Mouse (Mus musculus): ENCODE results near the gene Tceal1. TPM values are rescaled to one million over a fixed set of nuclear protein-coding genes. Genes with fewer than 3 reads are reported as not detected.
A peak's percentile ranks its signal among the peaks of the same experiment; 100 is the strongest.

Tceal1 gene
- polyA plus RNA-seq, 1 experiment: 0.09 TPM

- Histone ChIP-seq H3K36me3 (ENCODE audit: control insufficient read depth, insufficient read depth, low read length) (peaks cover 2% of the 10 kb centered on the region; the same call in 1 of the 2 replicates), H3K4me3 (ENCODE audit: low read depth, low read length) (peak overlapping the region; percentile 100), H3K27ac (ENCODE audit: insufficient read depth, low read depth, low read length) (peak overlapping the region; percentile 99), H3K27me3 (ENCODE audit: control insufficient read depth, insufficient read depth, low read length) (no peaks in the 10 kb centered on the region), H3K4me1 (ENCODE audit: control insufficient read depth, insufficient read depth, insufficient read length, low read length) (peaks cover 2% of the 10 kb centered on the region; the same call in 1 of the 2 replicates)
- TF ChIP-seq POLR2A (IDR thresholded peaks at IDR 0.05; ENCODE audit: low read depth, low read length): peak; percentile 74
- TF ChIP-seq CTCF (IDR thresholded peaks at IDR 0.05; ENCODE audit: extremely low read depth, insufficient read length, insufficient replicate concordance, low read depth, low read length): no peak
- whole genome bisulfite sequencing: 18% methylated on average over 39 of the region's 39 CpGs
Measured at GRCm38 (mm10) chrX:136740791-136741650, 33.2 kb downstream of the Tceal1 start.

- Histone ChIP-seq H3K27ac (ENCODE audit: insufficient read depth, low read depth, low read length) (peak overlapping the region; percentile 99), H3K27me3 (ENCODE audit: control insufficient read depth, insufficient read depth, low read length) (no peaks in the 10 kb centered on the region), H3K36me3 (ENCODE audit: control insufficient read depth, insufficient read depth, low read length) (peaks cover 2% of the 10 kb centered on the region; the same call in 1 of the 2 replicates), H3K4me3 (ENCODE audit: low read depth, low read length) (peak overlapping the region; percentile 100), H3K4me1 (ENCODE audit: control insufficient read depth, insufficient read depth, insufficient read length, low read length) (peaks cover 2% of the 10 kb centered on the region; the same call in 1 of the 2 replicates)
- 14% methylated on average over 46 of the region's 46 CpGs for WGBS
- no peak for TF ChIP-seq CTCF (IDR thresholded peaks at IDR 0.05; ENCODE audit: extremely low read depth, insufficient read length, insufficient replicate concordance, low read depth, low read length)
- 0 out of 2 replicates have a peak, but pooled peaks have one; percentile 27 for TF ChIP-seq POLR2A (IDR thresholded peaks at IDR 0.05; ENCODE audit: low read depth, low read length)
Measured at GRCm38 (mm10) chrX:136741651-136742201, 33.9 kb downstream of the Tceal1 start.

GRCm38 (mm10) chrX:136742241-136742640 is 34.5 kb downstream of the Tceal1 start:
- WGBS: 16% methylated on average over 10 of the region's 10 CpGs
- H3K27me3 ChIP-seq (ENCODE audit: control insufficient read depth, insufficient read depth, low read length): no peaks in the 10 kb centered on the region

GRCm38 (mm10) chrX:136742661-136743103 is 34.9 kb downstream of the Tceal1 start:
- Histone ChIP-seq H3K4me1 (ENCODE audit: control insufficient read depth, insufficient read depth, insufficient read length, low read length) (peaks cover 2% of the 10 kb centered on the region; the same call in 1 of the 2 replicates), H3K4me3 (ENCODE audit: low read depth, low read length) (peak overlapping the region; percentile 100), H3K36me3 (ENCODE audit: control insufficient read depth, insufficient read depth, low read length) (peaks cover 3% of the 10 kb centered on the region), H3K27me3 (ENCODE audit: control insufficient read depth, insufficient read depth, low read length) (no peaks in the 10 kb centered on the region), H3K27ac (ENCODE audit: insufficient read depth, low read depth, low read length) (peak overlapping the region; percentile 99)
- 10% methylated on average over 5 of the region's 5 CpGs for WGBS
- no peak for TF ChIP-seq CTCF (IDR thresholded peaks at IDR 0.05; ENCODE audit: extremely low read depth, insufficient read length, insufficient replicate concordance, low read depth, low read length)
- TF ChIP-seq POLR2A (IDR thresholded peaks at IDR 0.05; ENCODE audit: low read depth, low read length): no peak

More at GRCm38 (mm10) chrX:136742241-136742640, 34.5 kb downstream of the Tceal1 start:
- Histone ChIP-seq H3K27ac (ENCODE audit: insufficient read depth, low read depth, low read length) (peak overlapping the region; percentile 99), H3K36me3 (ENCODE audit: control insufficient read depth, insufficient read depth, low read length) (peaks cover 2% of the 10 kb centered on the region; the same call in 1 of the 2 replicates), H3K4me1 (ENCODE audit: control insufficient read depth, insufficient read depth, insufficient read length, low read length) (peaks cover 2% of the 10 kb centered on the region; the same call in 1 of the 2 replicates), H3K4me3 (ENCODE audit: low read depth, low read length) (peak overlapping the region; percentile 100)
- TF ChIP-seq POLR2A (IDR thresholded peaks at IDR 0.05; ENCODE audit: low read depth, low read length): no peak
- TF ChIP-seq CTCF (IDR thresholded peaks at IDR 0.05; ENCODE audit: extremely low read depth, insufficient read length, insufficient replicate concordance, low read depth, low read length): no peak

GRCm38 (mm10) chrX:136743459-136743858 is 35.7 kb downstream of the Tceal1 start, which contains the start of gene Morf4l2:
Morf4l2 (minus strand) TSS chrX:136743690.
- Histone ChIP-seq H3K27ac (ENCODE audit: insufficient read depth, low read depth, low read length) (peak within 1 kb of the TSS; percentile 99), H3K4me3 (ENCODE audit: low read depth, low read length) (peak within 1 kb of the TSS; percentile 100; the same call in 1 of the 2 replicates), H3K27me3 (ENCODE audit: control insufficient read depth, insufficient read depth, low read length) (no peaks in the 10 kb centered on the region), H3K4me1 (ENCODE audit: control insufficient read depth, insufficient read depth, insufficient read length, low read length) (peaks cover 2% of the 10 kb centered on the region; the same call in 1 of the 2 replicates), H3K36me3 (ENCODE audit: control insufficient read depth, insufficient read depth, low read length) (peaks cover 1% of the 10 kb centered on the region)
- 89% methylated on average over 12 of the region's 12 CpGs for WGBS
- TF ChIP-seq CTCF (IDR thresholded peaks at IDR 0.05; ENCODE audit: extremely low read depth, insufficient read length, insufficient replicate concordance, low read depth, low read length): no peak
- TF ChIP-seq POLR2A (IDR thresholded peaks at IDR 0.05; ENCODE audit: low read depth, low read length): no peak

GRCm38 (mm10) chrX:136744663-136745062 is 36.9 kb downstream of the Tceal1 start:
- Histone ChIP-seq H3K27me3 (ENCODE audit: control insufficient read depth, insufficient read depth, low read length) (no peaks in the 10 kb centered on the region), H3K4me3 (ENCODE audit: low read depth, low read length) (no peak overlapping the region), H3K27ac (ENCODE audit: insufficient read depth, low read depth, low read length) (no peak overlapping the region), H3K4me1 (ENCODE audit: control insufficient read depth, insufficient read depth, insufficient read length, low read length) (no peaks in the 10 kb centered on the region), H3K36me3 (ENCODE audit: control insufficient read depth, insufficient read depth, low read length) (peaks cover 1% of the 10 kb centered on the region; the same call in 1 of the 2 replicates)
- no peak for TF ChIP-seq CTCF (IDR thresholded peaks at IDR 0.05; ENCODE audit: extremely low read depth, insufficient read length, insufficient replicate concordance, low read depth, low read length)
- no peak for TF ChIP-seq POLR2A (IDR thresholded peaks at IDR 0.05; ENCODE audit: low read depth, low read length)
- WGBS: 44% methylated on average over 8 of the region's 8 CpGs
